In the genomic region with DNA sequence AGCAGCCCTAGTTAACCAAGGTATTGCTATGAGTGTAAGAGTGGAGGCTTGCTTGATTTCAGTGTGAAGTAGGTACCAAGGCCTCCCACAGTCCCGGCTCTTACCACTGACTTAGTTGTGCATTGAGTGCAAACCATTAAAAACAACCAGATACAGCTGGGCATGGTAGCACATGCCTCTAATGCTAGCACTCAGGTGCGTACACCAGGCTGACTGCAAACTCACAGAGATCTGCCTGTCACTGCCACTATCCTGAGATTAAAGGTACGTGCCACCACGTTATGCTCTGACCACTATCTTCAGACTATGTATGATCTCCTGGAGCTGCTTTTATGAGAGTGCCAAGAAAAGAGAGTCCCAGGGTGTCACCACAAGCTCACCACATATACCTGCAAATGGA, we compare ENCODE assay signal across 32 mouse cellular contexts.
"Had no signal": no experiment of that assay in that cellular context is flagged by ENCODE, and none has a peak within 500 bp of the region (broad histone marks: within the 10 kb centered on the region; RNA-seq: fewer than 3 reads in every experiment).

No protein-coding gene starts in this region.

- H3K27ac ChIP-seq: limb, embryonic 10.5 days; limb, embryonic 12.5 days; limb, embryonic 13.5 days; limb, embryonic 15.5 days; liver, embryonic 12.5 days; liver, embryonic 13.5 days; liver, embryonic 14.5 days; liver, embryonic 15.5 days; lung, embryonic 15.5 days; macrophage; midbrain, embryonic 10.5 days; midbrain, embryonic 12.5 days; midbrain, embryonic 13.5 days; midbrain, embryonic 15.5 days; neural tube, embryonic 12.5 days had no signal

- H3K4me2 ChIP-seq: limb, embryonic 12.5 days; limb, embryonic 13.5 days; limb, embryonic 15.5 days; liver, embryonic 11.5 days; liver, embryonic 12.5 days; liver, embryonic 13.5 days; liver, embryonic 15.5 days; lung, embryonic 14.5 days; lung, embryonic 15.5 days; midbrain, embryonic 11.5 days; midbrain, embryonic 12.5 days; midbrain, embryonic 13.5 days; midbrain, embryonic 15.5 days; neural tube, embryonic 12.5 days had no signal

- DNase-seq: left cerebral cortex, postnatal 4 days; liver; liver, embryonic 13.5 days; liver, postnatal 0 days; lung, adult 18-20 months; lung, adult 2 months; lung, embryonic 14.5 days; lung, postnatal 10 days; lung, postnatal 14 days; lung, postnatal 36 days; lung, postnatal 4 days; midbrain, embryonic 14.5 days had no signal

- H3K9ac ChIP-seq: limb, embryonic 12.5 days; limb, embryonic 13.5 days; limb, embryonic 15.5 days; liver, embryonic 12.5 days; liver, embryonic 13.5 days; liver, embryonic 14.5 days; liver, embryonic 15.5 days; liver, postnatal 0 days; lung, embryonic 14.5 days; lung, embryonic 15.5 days; midbrain, embryonic 12.5 days; midbrain, embryonic 13.5 days; midbrain, embryonic 15.5 days; neural tube, embryonic 12.5 days had no signal

- ATAC-seq: liver, embryonic 12.5 days; liver, postnatal 0 days; lung, postnatal 0 days; midbrain, embryonic 13.5 days; midbrain, embryonic 15.5 days; midbrain, embryonic 16.5 days had no signal

- H3K9me3 ChIP-seq: limb, embryonic 10.5 days; limb, embryonic 13.5 days; limb, embryonic 15.5 days; liver, embryonic 12.5 days; liver, embryonic 13.5 days; liver, embryonic 15.5 days; lung, embryonic 15.5 days; megakaryocyte, embryonic 14.5 days; midbrain, embryonic 10.5 days; midbrain, embryonic 12.5 days; midbrain, embryonic 13.5 days; midbrain, embryonic 15.5 days; neural tube, embryonic 12.5 days had no signal

- H3K27me3 ChIP-seq: limb, embryonic 12.5 days; limb, embryonic 13.5 days; limb, embryonic 15.5 days; liver, embryonic 12.5 days; liver, embryonic 13.5 days; liver, embryonic 15.5 days; lung, embryonic 15.5 days; megakaryocyte, embryonic 14.5 days; midbrain, embryonic 12.5 days; midbrain, embryonic 13.5 days; midbrain, embryonic 15.5 days; neural tube, embryonic 12.5 days had no signal

- H3K4me3 ChIP-seq: limb, embryonic 10.5 days; limb, embryonic 12.5 days; limb, embryonic 13.5 days; limb, embryonic 15.5 days; liver, embryonic 12.5 days; liver, embryonic 13.5 days; liver, embryonic 15.5 days; lung, embryonic 15.5 days; megakaryocyte, embryonic 14.5 days; midbrain, embryonic 10.5 days; midbrain, embryonic 12.5 days; midbrain, embryonic 13.5 days; midbrain, embryonic 15.5 days; myocyte; neural tube, embryonic 12.5 days had no signal

- H3K4me1 ChIP-seq: limb, embryonic 15.5 days; lung, embryonic 15.5 days; midbrain, embryonic 10.5 days; midbrain, embryonic 12.5 days; midbrain, embryonic 15.5 days; neural tube, embryonic 12.5 days had no signal
